Mouse (Mus musculus): ENCODE measurements around the gene Tnks1bp1.

The Tnks1bp1 gene

GRCm38 (mm10) chr2:85047596-85048167 is at the start of gene Tnks1bp1:
Gene Tnks1bp1 (plus strand): TSS chr2:85048022.
- in situ Hi-C loops (cut with MboI; ENCODE audit: unreplicated experiment in 2 of 2): loop anchor here (10.0 to 25.0 kb wide), 4 partner anchors 335 to 1403 kb away; partner anchors contain the start of genes Zc3h15 (in 1 of the 2) and Zdhhc5 (in 1 of the 2)

- in situ Hi-C loops (cut with MboI; ENCODE audit: unreplicated experiment in 2 of 2): loop anchor here in 1 of 2 experiments (10.0 kb wide), 1 partner anchor 105 kb away; no protein-coding TSS in a partner anchor
Observed at GRCm38 (mm10) chr2:84999486-85000181, 48.2 kb upstream of the Tnks1bp1 start.

GRCm38 (mm10) chr2:85001497-85001896 is 46.3 kb upstream of the Tnks1bp1 start:
- in situ Hi-C loops (cut with MboI; ENCODE audit: unreplicated experiment in 2 of 2): loop anchor here in 1 of 2 experiments (10.0 kb wide), 1 partner anchor 107 kb away; no protein-coding TSS in a partner anchor

GRCm38 (mm10) chr2:85002575-85002974 is 45.2 kb upstream of the Tnks1bp1 start:
- in situ Hi-C loops (cut with MboI; ENCODE audit: unreplicated experiment in 2 of 2): loop anchor here in 1 of 2 experiments (10.0 kb wide), 1 partner anchor 108 kb away; no protein-coding TSS in a partner anchor

DNA sequence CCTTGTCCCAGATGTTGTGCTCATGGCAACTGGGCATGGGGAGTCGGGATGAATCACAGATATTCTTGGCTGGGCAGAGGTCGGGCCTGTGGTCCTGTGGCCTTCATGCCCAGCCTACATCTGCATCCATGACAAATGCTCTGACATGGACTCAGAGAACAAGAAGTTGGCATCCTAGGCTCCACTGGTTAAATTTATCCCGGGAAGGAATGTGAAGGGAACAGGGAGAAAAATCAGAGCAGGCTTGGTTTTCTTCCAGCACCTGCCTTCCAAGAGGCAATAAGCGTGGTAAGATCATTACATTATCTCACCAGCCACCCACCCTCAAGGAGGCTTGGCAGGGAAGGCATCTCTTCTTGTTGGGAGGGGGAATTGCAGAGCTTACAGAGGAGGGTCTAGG is 43.5 kb upstream of the Tnks1bp1 start:
- in situ Hi-C loops (cut with MboI; ENCODE audit: unreplicated experiment in 2 of 2): loop anchor here in 1 of 2 experiments (10.0 kb wide), 1 partner anchor 110 kb away; no protein-coding TSS in a partner anchor

DNA sequence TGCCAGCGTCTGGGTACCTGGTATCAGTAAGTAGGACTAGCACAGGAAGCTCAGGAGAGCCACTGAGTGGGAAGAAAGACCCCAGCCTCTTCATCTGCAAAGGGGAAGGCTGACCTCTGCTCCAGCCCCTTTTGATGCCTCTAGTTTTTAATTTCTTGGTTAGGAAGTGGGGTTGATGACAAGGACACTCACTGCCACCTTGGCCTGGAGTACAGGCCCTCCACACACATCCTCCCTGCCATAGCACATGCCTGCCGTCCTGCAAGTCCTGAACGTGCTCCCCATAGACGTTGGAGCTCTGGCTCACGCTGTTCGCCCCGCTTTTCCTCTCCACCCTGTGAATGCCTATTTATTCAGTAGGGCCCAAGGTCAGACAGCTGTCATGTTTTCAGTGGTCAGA is 41.2 kb upstream of the Tnks1bp1 start:
- in situ Hi-C loops (cut with MboI; ENCODE audit: unreplicated experiment in 2 of 2): loop anchor here (5.0 to 10.0 kb wide), 5 partner anchors 44 to 241 kb away; no protein-coding TSS in a partner anchor

DNA sequence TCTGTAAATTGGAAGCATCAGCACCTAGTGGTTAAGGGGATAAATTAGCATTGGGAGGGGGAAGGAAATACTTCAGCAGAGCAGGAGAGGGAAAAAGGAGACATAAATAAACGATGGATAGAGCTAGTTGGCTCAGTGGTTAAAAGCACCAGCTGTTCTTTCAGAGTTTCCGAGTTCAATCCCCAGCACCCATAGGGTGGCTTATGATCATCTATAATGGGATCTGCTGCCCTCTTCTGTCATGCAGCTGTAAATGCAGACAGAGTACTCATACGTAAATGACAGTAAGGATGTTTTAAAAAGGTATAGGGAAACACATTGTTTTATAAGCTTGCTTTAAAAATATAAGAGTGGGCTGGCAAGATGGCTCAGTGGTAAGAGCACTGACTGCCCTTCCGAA is 40.1 kb upstream of the Tnks1bp1 start:
- in situ Hi-C loops (cut with MboI; ENCODE audit: unreplicated experiment in 2 of 2): loop anchor here (5.0 to 10.0 kb wide), 5 partner anchors 45 to 240 kb away; no protein-coding TSS in a partner anchor

DNA sequence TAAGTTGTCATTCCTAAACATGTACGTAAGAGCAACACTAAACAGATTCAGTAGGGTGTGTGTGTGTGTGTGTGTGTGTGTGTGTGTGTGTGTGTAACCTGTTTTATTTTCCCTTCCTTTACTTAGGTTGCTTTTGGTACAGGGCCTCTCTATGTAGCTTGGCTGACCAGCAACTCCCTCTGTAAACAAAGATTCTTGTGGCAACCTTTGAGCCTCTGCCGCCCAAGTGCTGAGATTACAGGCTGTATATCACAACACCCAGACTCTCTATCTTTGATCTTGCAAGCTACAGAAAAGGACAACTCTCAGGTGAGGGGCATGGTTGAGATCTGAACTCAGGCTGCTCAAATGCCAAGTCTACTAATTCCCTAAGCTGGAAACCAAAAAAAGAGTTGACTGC is 38.6 kb upstream of the Tnks1bp1 start:
- in situ Hi-C loops (cut with MboI; ENCODE audit: unreplicated experiment in 2 of 2): loop anchor here (5.0 to 10.0 kb wide), 5 partner anchors 47 to 238 kb away; no protein-coding TSS in a partner anchor

- in situ Hi-C loops (cut with MboI; ENCODE audit: unreplicated experiment in 2 of 2): loop anchor here (5.0 to 10.0 kb wide), 2 partner anchors 100 to 177 kb away; partner anchors contain the start of gene Slc43a1 (in 1 of the 2)
Observed at GRCm38 (mm10) chr2:85011906-85012604, 35.8 kb upstream of the Tnks1bp1 start.

GRCm38 (mm10) chr2:85012679-85013078 is 35.1 kb upstream of the Tnks1bp1 start:
- in situ Hi-C loops (cut with MboI; ENCODE audit: unreplicated experiment in 2 of 2): loop anchor here (5.0 to 10.0 kb wide), 2 partner anchors 100 to 178 kb away; partner anchors contain the start of gene Slc43a1 (in 1 of the 2)

GRCm38 (mm10) chr2:85013826-85014587 is 33.8 kb upstream of the Tnks1bp1 start:
- in situ Hi-C loops (cut with MboI; ENCODE audit: unreplicated experiment in 2 of 2): loop anchor here (5.0 to 10.0 kb wide), 2 partner anchors 102 to 179 kb away; partner anchors contain the start of gene Slc43a1 (in 1 of the 2)

DNA sequence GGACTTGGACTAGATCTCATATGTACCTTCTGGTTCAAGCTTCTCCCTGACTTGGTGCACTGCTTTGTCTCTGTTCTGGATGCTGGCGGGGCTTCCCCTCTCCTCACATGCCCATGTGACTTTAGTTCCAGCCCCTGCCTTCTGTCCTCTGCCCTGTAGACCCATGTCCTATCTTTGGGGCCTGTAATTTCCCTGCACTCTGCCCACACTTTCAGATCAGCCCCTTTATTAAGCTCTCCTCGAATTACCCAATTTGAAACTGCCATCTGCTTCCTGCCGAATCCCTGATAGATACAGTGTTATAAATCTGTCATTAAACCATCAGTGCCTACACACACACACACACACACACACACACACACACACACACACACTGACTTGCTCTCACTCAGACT is 33.2 kb upstream of the Tnks1bp1 start:
- in situ Hi-C loops (cut with MboI; ENCODE audit: unreplicated experiment in 2 of 2): loop anchor here (5.0 to 10.0 kb wide), 2 partner anchors 102 to 180 kb away; partner anchors contain the start of gene Slc43a1 (in 1 of the 2)

DNA sequence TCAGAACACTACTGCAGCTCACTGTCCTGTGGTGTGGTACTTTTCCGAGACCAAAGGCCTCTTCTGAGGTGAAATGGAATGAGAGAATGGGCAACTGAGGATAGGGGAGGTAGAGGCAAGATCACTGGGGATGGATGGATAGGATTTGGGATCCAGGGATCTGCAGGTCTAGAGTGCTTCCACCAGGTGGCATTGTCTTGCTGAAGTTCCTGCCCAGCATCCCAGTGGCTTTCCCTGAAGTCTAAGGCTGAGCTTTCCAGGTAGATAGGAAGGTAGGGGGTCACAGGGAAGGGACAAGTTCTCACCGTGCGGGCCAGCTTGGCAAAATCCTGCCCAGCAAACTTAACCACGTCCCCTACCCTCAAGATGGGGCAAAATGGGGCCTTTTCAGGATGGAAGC is 25.8 kb upstream of the Tnks1bp1 start:
- in situ Hi-C loops (cut with MboI; ENCODE audit: unreplicated experiment in 2 of 2): loop anchor here in 1 of 2 experiments (5.0 kb wide), 1 partner anchor 220 kb away; no protein-coding TSS in a partner anchor

DNA sequence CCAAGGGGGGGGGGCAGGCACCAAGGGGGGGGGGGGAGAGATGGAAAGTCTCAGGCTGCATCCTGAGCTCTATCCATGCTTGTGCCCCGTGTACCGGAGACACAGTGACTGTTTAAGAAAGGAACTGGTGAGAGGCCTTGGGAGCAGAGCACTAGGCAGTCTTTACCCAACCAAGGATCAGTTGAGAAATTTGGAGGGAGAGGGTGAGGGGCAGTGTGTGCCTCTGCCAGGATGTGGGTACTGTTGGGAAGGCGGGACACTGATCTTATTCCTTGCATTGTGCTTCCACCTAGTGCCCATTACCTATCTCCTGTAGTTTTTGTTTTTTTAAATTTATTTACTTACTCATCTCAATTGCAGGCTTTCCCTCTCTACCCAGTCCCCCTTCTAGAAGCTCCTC is 21.6 kb upstream of the Tnks1bp1 start:
- in situ Hi-C loops (cut with MboI; ENCODE audit: unreplicated experiment in 2 of 2): loop anchor here (25.0 kb wide), 3 partner anchors 314 to 1289 kb away; partner anchors contain the start of gene Zdhhc5 (in 1 of the 2)

- in situ Hi-C loops (cut with MboI; ENCODE audit: unreplicated experiment in 2 of 2): loop anchor here (25.0 kb wide), 3 partner anchors 315 to 1290 kb away; partner anchors contain the start of gene Zdhhc5 (in 1 of the 2)
Observed at GRCm38 (mm10) chr2:85027281-85027680, 20.5 kb upstream of the Tnks1bp1 start.

- in situ Hi-C loops (cut with MboI; ENCODE audit: unreplicated experiment in 2 of 2): loop anchor here (10.0 to 25.0 kb wide), 4 partner anchors 305 to 1293 kb away; partner anchors contain the start of genes Clp1 (in 1 of the 2) and Zdhhc5 (in 1 of the 2)
Observed at GRCm38 (mm10) chr2:85029897-85030296, 17.9 kb upstream of the Tnks1bp1 start.

GRCm38 (mm10) chr2:85030989-85031388 is 16.8 kb upstream of the Tnks1bp1 start:
- in situ Hi-C loops (cut with MboI; ENCODE audit: unreplicated experiment in 2 of 2): loop anchor here (10.0 to 25.0 kb wide), 4 partner anchors 306 to 1294 kb away; partner anchors contain the start of genes Clp1 (in 1 of the 2) and Zdhhc5 (in 1 of the 2)

DNA sequence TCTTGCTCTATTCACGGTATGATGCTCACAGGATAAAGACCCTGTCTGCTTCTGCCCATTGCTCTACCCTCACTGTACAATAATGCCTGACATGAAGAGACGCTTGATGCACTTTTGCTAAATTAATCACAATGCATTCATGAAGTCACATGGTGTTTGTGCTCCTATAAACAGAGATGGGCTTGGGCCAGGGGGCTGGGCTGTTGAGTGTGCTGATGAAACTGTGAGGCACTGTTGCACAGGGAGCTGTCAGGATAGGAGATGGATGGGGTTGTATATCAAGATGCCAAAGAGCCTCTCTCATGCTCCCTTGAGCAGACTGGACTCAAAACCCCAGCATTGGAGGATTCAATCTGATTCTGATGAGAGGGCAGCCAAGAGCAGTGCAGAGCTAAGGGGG is 14.7 kb upstream of the Tnks1bp1 start:
- in situ Hi-C loops (cut with MboI; ENCODE audit: unreplicated experiment in 2 of 2): loop anchor here (10.0 to 25.0 kb wide), 4 partner anchors 308 to 1296 kb away; partner anchors contain the start of genes Clp1 (in 1 of the 2) and Zdhhc5 (in 1 of the 2)

DNA sequence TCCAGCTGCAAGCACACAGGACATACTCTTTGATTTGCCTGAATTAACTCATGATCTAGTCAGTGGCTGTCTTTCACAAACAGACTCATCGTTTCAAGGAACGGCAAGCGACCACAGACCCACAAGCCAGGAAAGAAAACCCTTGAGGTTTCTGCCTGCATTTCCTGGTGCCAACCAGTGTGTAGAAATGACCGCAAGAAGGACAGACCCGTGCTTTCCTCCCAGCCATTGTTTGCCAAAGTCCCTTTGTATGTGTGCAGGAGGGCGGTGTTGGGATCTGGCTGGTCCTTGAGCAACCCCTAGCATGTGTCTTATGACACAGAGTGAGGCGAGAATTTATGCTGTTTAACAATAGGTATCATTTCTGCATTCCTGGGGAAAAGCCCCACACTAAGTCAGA is 13.7 kb upstream of the Tnks1bp1 start:
- in situ Hi-C loops (cut with MboI; ENCODE audit: unreplicated experiment in 2 of 2): loop anchor here (10.0 to 25.0 kb wide), 4 partner anchors 309 to 1297 kb away; partner anchors contain the start of genes Clp1 (in 1 of the 2) and Zdhhc5 (in 1 of the 2)
